Mouse (Mus musculus): ENCODE results near the gene Olfr798.

Olfr798 gene

GRCm38 (mm10) chr10:129627834-129628233 lies at the start of gene Olfr798:
Olfr798 (minus strand) TSS chr10:129627934.
- DNase-seq = no peak

DNA sequence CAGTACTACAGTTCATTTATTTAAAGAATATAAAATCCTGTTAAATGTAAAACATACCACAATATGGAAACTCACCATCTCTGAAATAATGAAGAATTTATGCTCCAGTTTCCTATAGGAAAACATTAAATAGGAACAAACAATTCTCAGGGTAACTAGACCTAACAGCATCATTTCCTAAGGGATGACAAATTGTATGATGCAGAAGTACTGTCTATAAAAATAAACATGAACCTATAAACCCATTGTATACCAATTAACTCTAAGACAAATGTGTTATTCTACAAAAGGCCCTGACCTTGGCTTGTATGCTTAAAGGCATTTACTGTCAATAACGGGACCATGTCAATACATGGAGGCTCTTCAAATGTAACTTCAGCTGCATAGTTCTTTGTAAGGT lies 46.0 kb upstream of the Olfr798 start, which contains the start of gene Olfr801:
Gene Olfr801 (minus strand): TSS at position 101 of the 400 bp plus-strand sequence.
- DNase-seq = no peak

DNA sequence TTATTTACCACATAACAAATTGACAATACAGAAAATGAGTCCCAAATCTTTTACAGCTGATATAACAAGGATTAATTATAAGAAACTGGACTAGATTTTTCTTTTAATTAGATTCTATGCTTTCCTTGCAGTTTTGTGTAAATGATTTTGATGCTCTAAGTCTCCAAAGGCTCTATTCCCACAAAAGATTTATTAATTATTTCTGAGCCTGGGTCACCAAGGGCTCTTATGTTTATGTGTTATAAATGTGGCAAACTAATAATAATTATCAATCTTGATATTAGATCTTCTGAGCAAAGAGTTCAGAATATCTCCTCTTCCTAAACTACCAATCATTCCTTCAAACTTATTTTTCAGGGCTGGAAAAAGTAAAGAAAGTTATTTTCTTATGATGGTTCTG lies 29.7 kb upstream of the Olfr798 start, which contains the start of gene Olfr800:
Gene Olfr800 (plus strand): TSS at position 301 of the 400 bp plus-strand sequence.
- DNase-seq = no peak

DNA sequence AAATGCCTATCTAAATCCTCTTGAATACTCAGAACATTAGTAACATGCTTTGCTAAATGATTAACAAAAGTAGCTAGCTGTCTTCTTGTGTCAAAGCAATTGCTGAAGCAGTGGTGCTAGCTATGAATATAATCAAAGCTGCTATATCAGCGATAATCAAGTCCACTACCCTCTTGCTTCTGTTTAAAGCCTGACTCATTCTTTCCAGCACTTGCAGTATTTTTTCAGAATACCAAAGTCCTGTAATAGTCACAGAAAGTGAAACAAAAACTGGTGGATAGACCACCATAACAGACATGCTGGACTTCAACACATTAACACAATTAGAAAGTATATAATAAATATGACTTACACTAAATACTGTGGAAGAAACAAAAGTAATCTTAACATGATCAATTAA lies 24.0 kb upstream of the Olfr798 start:
- DNase-seq = no peak

DNA sequence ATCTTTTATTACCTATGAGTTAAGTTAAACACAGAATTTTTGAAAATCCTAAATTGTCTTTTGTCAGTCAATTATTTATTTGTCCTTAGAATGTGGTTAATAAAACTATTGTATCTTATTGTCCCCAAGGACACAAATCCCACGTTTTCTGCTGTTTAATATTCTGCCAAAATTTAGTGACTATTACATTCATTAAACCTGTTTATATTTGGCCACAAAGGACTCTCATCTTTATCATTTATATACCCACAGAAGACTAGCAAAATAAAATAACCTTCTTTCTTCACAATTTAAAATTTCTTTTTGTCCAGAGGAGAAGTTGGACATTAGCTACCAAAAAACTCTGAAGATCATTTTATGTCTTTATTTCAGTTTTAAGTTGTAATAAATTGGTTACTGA lies 9.4 kb upstream of the Olfr798 start, which contains the start of gene Olfr799:
Gene Olfr799 (plus strand): TSS at position 301 of the 400 bp plus-strand sequence.
- DNase-seq = no peak

DNA sequence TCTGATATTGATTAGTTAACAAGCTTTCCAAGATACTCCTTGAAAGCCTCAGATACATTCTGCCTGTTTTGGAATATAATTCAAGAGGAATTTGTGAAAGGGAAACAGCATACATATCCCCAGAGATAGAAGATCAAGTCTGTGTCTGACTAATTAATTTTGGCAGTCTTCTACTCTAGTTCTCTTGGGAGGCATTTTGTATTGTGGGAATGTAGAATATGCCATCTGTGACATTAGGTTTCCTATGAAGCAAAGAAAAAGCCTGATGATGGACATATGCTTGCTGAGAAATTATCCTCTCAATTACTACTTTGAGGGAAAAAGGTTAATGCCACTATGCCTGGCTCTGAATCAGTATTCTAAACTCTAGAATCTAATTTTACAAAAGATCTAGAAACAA lies 4.5 kb downstream of the Olfr798 start:
- DNase-seq = peak; percentile 1

- peak; percentile 15 for DNase-seq
Measured at GRCm38 (mm10) chr10:129621724-129622123, 6.0 kb downstream of the Olfr798 start.

DNA sequence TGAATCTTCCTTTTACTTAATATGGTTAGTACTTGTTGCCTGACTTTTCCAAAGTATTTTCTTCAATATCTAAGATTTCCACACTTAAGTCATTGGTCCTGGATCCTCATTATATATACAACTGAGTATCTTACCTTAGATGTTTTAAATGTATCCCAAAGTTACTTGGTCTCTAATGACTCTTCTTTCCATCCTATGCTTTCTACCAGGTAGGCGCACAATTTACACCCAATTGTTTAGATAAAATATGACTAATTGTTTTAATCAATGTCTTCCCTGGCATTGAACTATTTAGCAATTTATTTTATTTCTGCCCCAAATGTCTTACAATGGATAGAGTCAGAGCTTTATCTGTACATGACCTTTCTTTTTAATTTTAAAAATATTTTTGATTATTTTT lies 15.3 kb downstream of the Olfr798 start, which contains the start of gene Olfr796:
Gene Olfr796 (minus strand): TSS at position 101 of the 400 bp plus-strand sequence.
- no peak for DNase-seq

DNA sequence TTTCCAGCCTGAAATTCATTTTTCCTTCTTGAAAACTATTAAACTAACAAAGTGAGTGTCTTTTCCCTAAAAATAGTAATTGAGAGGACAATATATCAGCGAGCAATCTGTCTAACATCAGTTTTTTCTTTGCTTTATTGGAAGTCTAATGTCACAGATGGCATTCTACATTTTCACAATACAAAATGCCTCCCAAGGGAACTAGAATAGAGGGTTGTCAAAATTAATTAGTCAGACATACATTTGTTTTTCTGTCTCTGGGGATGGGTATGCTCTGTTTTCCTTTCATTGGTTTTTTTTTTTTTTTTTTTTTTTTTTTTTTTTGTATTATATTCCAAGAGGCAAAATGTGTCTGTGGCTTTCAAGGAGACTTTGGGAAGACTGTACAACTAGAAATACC lies 50.7 kb downstream of the Olfr798 start:
- DNase-seq = peak; percentile 3
